Mouse (Mus musculus) testis, postnatal 14 days (tissue): ENCODE results near the gene Ranbp1.
"Not testable (repeated sequence)": the region's sequence is repeated elsewhere in the genome, so short reads cannot be mapped to it uniquely, and the experiment has no call there.

Source experiments
- DNase-seq: peaks from one replicate; pipeline ENCODE4 v3.0.0; 2021; ENCODE audit warnings: low spot score

The Ranbp1 gene

DNA sequence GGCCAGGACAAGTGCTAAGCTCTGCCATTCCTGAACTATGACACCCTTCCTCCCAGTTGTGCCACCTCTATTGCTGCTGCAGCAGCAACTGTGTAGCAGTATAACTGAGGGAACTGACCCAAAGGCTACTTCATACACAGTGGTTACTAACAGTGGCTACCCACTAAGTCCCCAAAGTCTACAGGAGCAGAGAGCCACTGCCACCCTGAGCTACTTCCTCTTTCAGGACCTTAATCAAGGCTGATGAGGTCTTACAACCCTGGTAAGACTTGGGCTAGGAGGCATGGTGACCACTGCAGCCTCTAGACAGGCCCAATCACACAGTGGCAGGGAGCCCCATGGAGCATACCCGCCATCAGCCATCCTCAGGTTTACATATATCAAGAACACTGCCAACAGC is 46.5 kb downstream of the Ranbp1 start:
- DNase-seq, result no peak

GRCm38 (mm10) chr16:18201620-18202019 is 46.9 kb downstream of the Ranbp1 start:
- no peak for DNase-seq

GRCm38 (mm10) chr16:18200062-18200461 is 48.5 kb downstream of the Ranbp1 start:
- no peak for DNase-seq

GRCm38 (mm10) chr16:18198365-18199098 is 50.0 kb downstream of the Ranbp1 start:
- no peak for DNase-seq

DNA sequence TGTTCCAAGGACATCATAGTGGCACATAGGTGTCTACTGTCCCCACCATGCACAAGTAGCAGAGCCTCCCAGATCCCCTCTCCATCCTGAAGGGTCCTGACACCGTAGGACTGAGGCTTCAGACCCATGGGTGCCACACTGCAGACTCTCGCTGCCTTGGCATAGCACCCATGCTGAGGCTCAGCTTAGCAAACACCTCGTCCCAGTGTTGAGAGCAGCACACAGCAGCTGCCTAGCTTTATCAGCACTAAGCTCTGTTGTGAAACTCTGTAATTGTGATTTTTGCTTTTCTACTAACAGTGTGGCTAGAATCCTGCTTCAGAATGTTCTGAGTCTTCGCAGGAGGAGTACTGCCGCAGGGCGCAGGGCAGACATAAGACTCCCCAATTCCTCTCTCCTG is 50.7 kb downstream of the Ranbp1 start:
- DNase-seq, result no peak

DNA sequence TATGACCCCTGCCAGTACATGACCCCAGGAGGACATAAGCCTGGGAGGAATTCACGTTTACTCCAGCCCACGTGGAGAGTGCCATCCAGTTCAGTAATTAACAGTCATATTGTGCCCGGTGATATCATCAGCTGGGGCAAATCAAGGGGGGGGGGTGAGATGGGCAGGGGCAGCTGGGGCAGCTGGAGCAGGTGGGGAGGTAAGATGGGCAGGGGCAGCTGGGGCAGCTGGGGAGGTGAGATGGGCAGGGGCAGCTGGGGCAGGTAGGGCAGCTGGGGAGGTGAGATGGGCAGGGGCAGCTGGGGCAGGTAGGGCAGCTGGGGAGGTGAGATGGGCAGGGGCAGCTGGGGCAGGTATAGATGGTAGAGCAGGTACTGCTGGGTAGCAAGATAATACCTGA is 53.0 kb downstream of the Ranbp1 start:
- not testable (repeated sequence) for DNase-seq

- DNase-seq, result no peak
These were observed 53.5 kb downstream of the Ranbp1 start for GRCm38 (mm10) chr16:18195068-18195467.

- DNase-seq, result no peak
These were observed 54.1 kb downstream of the Ranbp1 start for GRCm38 (mm10) chr16:18194208-18194985.

- no peak for DNase-seq
These were observed 57.5 kb downstream of the Ranbp1 start for GRCm38 (mm10) chr16:18191006-18191405.
